Mouse (Mus musculus) liver, postnatal 0 days (tissue): ENCODE measurements around the gene Kitl. TPM values are rescaled to one million over a fixed set of nuclear protein-coding genes. Genes with fewer than 3 reads are reported as not detected.
A peak's percentile ranks its signal among the peaks of the same experiment; 100 is the strongest.

Experiments
- ATAC-seq: fragments of 200-750 bp; cut with Nextera tagmentation; 2 replicates; pipeline ENCODE4 v1.8.0; 2017; ENCODE audit warnings: mild to moderate bottlenecking, moderate library complexity
- DNase-seq: peaks from one replicate; pipeline ENCODE4 v3.0.0-alpha.2; 2016
- H3K27ac ChIP-seq: fragments of 300-500 bp; sonication (generic); 2 replicates; pipeline ENCODE4 v1.5.1; 2014; ENCODE audit warnings: antibody characterized with exemption, moderate library complexity, mild to moderate bottlenecking, low read depth
- H3K27me3 ChIP-seq: fragments of 300-500 bp; sonication (generic); 2 replicates; pipeline ENCODE4 v1.6.1; 2014; ENCODE audit warnings: low read length, control low read depth, mixed read lengths; ENCODE audit not compliant: insufficient read depth
- H3K36me3 ChIP-seq: fragments of 300-500 bp; sonication (generic); replicated peaks from 2 replicates; pipeline ENCODE4 v1.6.1; 2014; ENCODE audit warnings: mild to moderate bottlenecking, control low read depth, low read length, moderate library complexity, mixed read lengths; ENCODE audit not compliant: insufficient read depth
- H3K4me1 ChIP-seq: fragments of 300-500 bp; sonication (generic); 2 replicates; pipeline ENCODE4 v1.6.1; 2014; ENCODE audit warnings: antibody characterized with exemption, mild to moderate bottlenecking, control low read depth; ENCODE audit not compliant: insufficient read depth
- H3K4me2 ChIP-seq: fragments of 300-500 bp; sonication (generic); 2 replicates; pipeline ENCODE4 v1.6.1; 2014; ENCODE audit warnings: low read depth, mild to moderate bottlenecking, low read length, moderate library complexity, mixed read lengths
- H3K4me3 ChIP-seq: fragments of 300-500 bp; sonication (generic); 2 replicates; pipeline ENCODE4 v1.5.1; 2014; ENCODE audit warnings: low read depth, low read length
- H3K9ac ChIP-seq: fragments of 300-500 bp; sonication (generic); replicated peaks from 2 replicates; pipeline ENCODE4 v1.6.1; 2014; ENCODE audit warnings: mild to moderate bottlenecking, moderate library complexity
- H3K9me3 ChIP-seq: fragments of 300-500 bp; sonication (generic); 2 replicates; pipeline ENCODE4 v1.6.1; 2016; ENCODE audit warnings: mild to moderate bottlenecking, control low read depth, low read length, mixed read lengths
- CTCF ChIP-seq: sonication (generic); IDR thresholded peaks from 2 replicates; pipeline ENCODE4 v1.5.1; 2016; ENCODE audit warnings: antibody characterized with exemption, low read depth
- EP300 ChIP-seq: IDR thresholded peaks from 2 replicates; pipeline ENCODE4 v1.6.1; 2016; ENCODE audit warnings: antibody characterized with exemption, low read depth, mild to moderate bottlenecking
- WGBS: fragments of 180-500 bp; shearing (Covaris S2); extraction: QIAGEN DNeasy Blood & Tissue Kit; methylation state at CpG from one replicate; pipeline ENCODE4 v1.1.7; 2014; ENCODE audit not compliant: insufficient replicate concordance; 5-methylcytosine and 5-hydroxymethylcytosine counted together
- polyA plus RNA-seq: library from polyadenylated mRNA; unstranded; fragments of >200 nt; fragmentation: Nextera tagmentation; extraction: Ambion mirVana; gene quantifications from 2 replicates; pipeline ENCODE4 v1.2.1, GENCODE M21; 2015

Gene Kitl
- polyA plus RNA-seq, 1 experiment from 2014 or later, result 5.0 TPM

DNA sequence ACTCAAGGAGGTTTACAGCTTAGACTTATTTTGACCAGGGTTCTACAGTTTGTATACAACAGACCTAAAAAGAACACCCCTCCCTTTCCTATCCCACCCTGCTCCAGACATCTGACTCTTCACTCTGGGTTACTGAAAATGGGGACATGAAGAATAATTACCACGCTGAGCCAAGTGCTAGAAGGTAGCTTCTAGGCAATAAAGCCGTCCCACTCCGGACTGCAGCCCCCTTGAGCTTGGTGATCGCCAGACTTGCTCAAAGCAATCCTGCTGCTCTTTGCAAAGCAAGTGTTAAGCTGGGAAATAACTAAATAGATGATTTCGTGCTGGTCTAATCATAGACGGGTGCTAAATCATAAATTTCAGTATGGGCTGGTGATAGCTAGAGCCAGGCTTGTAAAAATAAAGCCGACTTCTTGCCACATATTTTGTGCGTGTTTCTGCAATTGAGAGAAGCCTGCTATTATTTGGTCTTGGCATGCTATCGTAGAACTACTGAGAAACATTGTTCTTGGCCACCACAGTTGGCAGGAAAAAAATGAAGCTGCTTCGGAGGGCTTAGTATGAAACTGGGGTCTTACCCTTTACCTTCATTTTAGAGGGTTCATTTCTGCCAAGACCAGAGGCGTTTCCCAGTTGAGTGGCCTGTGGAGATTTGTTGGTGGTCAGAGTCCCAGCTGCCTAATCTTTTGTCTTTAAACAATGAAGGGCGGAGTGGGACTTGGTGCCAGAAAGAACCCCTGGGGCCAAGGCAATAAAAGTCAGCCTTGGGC, 50.3 kb downstream of the Kitl start:
- H3K27me3 ChIP-seq, result no peaks in the 10 kb centered on the region
- ATAC-seq (no peak), DNase-seq (no peak)
- no peaks in the 10 kb centered on the region for H3K4me1 ChIP-seq
- H3K36me3 ChIP-seq, result no peaks in the 10 kb centered on the region
- no peak overlapping the region for H3K9ac ChIP-seq
- no peak for TF ChIP-seq EP300
- no peak for TF ChIP-seq CTCF
- H3K9me3 ChIP-seq, result no peaks in the 10 kb centered on the region
- no peak overlapping the region for H3K27ac ChIP-seq
- WGBS, result 60% methylated on average over 12 of the region's 12 CpGs
- no peak overlapping the region for H3K4me3 ChIP-seq
- no peak overlapping the region for H3K4me2 ChIP-seq

DNA sequence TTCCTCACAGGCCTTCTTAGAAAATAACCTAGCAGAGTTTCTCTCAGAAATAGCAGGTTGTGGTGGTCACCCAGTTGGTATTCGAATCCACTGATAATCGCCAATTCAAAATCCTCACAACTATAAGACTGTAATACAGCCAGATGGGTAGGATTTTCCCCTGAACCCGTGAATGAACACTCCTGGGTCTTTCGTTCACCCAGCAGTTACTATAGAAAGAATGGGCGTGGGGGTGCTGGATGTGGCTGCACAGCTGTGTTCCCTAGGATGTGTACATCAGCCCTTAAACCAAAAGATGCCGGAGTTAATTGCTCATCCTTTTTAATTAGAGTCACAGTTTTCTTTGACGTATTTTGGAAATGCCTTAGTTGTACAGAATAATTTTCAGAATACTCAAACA, 50.9 kb downstream of the Kitl start:
- Histone ChIP-seq H3K9ac (no peak overlapping the region), H3K9me3 (no peaks in the 10 kb centered on the region), H3K4me3 (no peak overlapping the region), H3K27me3 (no peaks in the 10 kb centered on the region), H3K36me3 (no peaks in the 10 kb centered on the region), H3K27ac (no peak overlapping the region), H3K4me2 (no peak overlapping the region), H3K4me1 (no peaks in the 10 kb centered on the region)
- TF ChIP-seq EP300 (no peak), CTCF (no peak)
- DNase-seq, result no peak
- no peak for ATAC-seq
- WGBS, result 71% methylated on average over 7 of the region's 7 CpGs

DNA sequence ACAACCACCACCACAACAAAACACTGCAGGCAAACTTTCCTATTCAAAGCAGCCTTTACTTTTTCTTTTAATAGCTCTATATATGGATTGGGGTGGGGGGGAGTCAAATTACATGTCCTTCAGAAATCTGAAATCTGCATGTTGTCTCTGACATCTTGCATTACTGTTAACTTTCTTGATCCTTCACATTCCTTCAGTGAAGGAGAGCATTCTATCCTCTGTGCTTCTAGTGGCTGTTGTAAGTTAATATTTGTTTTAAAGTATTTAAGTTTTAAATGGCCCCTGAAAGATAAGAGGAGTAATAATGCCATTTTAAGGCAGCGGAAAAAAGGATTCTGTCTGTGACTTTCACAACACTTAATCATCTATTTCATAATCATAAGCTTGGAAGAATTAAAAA, 57.2 kb downstream of the Kitl start:
- Histone ChIP-seq H3K4me1 (no peaks in the 10 kb centered on the region), H3K4me3 (no peak overlapping the region), H3K4me2 (no peak overlapping the region), H3K36me3 (no peaks in the 10 kb centered on the region), H3K9me3 (no peaks in the 10 kb centered on the region), H3K9ac (no peak overlapping the region), H3K27ac (no peak overlapping the region), H3K27me3 (no peaks in the 10 kb centered on the region)
- ATAC-seq, result no peak
- 91% methylated on average over 1 of the region's 1 CpGs for WGBS
- no peak for DNase-seq
- TF ChIP-seq CTCF (no peak), EP300 (no peak)

DNA sequence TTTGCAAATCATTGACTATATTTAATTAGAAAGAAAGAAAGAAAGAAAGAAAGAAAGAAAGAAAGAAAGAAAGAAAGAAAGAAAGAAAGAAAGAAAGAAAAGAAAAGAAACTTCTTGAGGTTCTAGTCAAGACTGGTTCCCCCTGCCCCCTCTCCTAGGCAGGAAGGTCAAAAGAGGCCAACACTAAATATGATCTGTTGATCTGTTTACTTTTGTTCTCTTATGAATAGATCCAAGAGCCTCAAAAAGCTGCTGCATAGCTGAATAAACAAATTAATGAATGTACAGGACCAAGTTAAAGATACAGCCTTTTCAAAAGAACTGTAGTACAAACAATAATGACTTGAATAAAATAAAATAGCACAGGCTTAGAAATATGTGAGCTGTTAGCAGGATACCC, 57.7 kb downstream of the Kitl start:
- H3K27me3 ChIP-seq, result no peaks in the 10 kb centered on the region
- no peaks in the 10 kb centered on the region for H3K9me3 ChIP-seq
- no peak overlapping the region for H3K27ac ChIP-seq
- H3K4me3 ChIP-seq, result no peak overlapping the region
- DNase-seq (no peak), ATAC-seq (no peak)
- H3K36me3 ChIP-seq, result no peaks in the 10 kb centered on the region
- H3K9ac ChIP-seq, result no peak overlapping the region
- no peak overlapping the region for H3K4me2 ChIP-seq
- TF ChIP-seq CTCF (no peak), EP300 (no peak)
- no peaks in the 10 kb centered on the region for H3K4me1 ChIP-seq

DNA sequence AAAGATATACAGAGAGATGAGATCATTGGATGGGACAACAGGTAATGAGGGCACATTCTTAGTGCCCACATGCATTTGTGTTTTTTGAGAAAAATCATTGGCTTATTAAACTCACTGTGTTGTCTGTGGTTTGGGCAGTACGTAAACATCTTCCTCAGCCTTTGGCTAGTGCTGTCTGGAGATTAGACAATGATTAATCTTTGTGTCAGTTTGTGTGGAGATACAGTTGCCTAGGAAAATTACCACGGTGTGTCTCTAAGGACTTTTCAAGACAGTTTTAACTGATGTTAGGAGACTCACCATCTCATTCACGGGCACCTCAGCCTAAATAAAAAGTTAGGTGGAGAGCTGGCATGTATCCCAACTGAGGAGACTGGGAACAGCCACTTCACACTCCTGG, 85.7 kb downstream of the Kitl start:
- 36% methylated on average over 3 of the region's 3 CpGs for WGBS
- TF ChIP-seq CTCF (no peak), EP300 (no peak)
- DNase-seq (no peak), ATAC-seq (no peak)
- no peaks in the 10 kb centered on the region for H3K9me3 ChIP-seq
- 0 out of 2 replicates have a peak, but pooled peaks cover 2% of the 10 kb centered on the region for H3K4me1 ChIP-seq
- H3K27me3 ChIP-seq, result no peaks in the 10 kb centered on the region
- no peak overlapping the region for H3K9ac ChIP-seq
- peak overlapping the region; percentile 47; the same call in 1 of the 2 replicates for H3K4me2 ChIP-seq
- no peaks in the 10 kb centered on the region; the same call in 1 of the 2 replicates for H3K36me3 ChIP-seq
- no peak overlapping the region for H3K4me3 ChIP-seq
- no peak overlapping the region for H3K27ac ChIP-seq

DNA sequence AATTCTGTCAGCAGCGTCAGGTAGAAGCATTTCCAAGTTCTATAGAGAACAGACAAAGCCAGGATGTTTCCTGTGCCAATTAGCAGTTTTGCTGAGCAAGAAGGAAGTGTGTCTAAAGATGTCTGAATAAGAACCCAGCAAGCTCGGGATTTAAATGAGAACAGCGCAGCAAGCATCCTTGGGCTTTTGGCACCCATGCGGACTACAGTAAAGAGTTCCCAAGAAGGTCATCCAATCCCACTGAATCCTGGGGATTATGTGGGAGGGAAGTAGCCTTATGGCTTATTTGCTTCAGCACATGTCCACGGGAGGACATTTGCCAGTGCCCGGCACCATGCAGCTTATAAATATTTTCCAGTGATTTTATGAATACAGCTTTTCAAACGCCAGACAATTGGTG, 95.8 kb downstream of the Kitl start:
- DNase-seq, result no peak
- 58% methylated on average over 7 of the region's 7 CpGs for WGBS
- no peaks in the 10 kb centered on the region for H3K36me3 ChIP-seq
- TF ChIP-seq EP300 (no peak), CTCF (no peak)
- H3K27me3 ChIP-seq, result no peaks in the 10 kb centered on the region
- no peak overlapping the region for H3K27ac ChIP-seq
- H3K9ac ChIP-seq, result no peak overlapping the region
- ATAC-seq, result no peak
- no peaks in the 10 kb centered on the region for H3K9me3 ChIP-seq
- H3K4me3 ChIP-seq, result no peak overlapping the region
- H3K4me1 ChIP-seq, result no peaks in the 10 kb centered on the region
- no peak overlapping the region for H3K4me2 ChIP-seq
